Comparison of ENCODE assay signal across 18 mouse cellular contexts in the genomic region with DNA sequence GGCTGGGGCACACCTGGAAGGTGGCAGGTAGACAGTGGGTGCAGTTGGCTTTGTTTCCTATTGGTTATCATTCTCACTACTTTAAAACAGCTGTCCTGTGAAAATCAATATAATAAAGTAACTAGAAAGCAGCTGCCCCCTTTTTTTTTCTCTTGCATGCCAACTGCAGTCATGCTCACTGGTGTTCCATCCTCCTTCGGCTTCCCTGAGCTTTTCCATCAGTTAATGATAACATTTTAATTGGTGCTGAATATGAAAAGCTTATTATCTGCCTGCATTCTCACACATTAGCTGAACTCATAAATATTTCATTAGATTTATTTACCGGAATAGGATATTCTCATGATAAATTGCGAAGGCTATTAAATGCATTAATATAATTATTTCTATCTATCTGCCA. TPM values are rescaled to one million over a fixed set of nuclear protein-coding genes. Genes with fewer than 3 reads are reported as not detected.
DNase-seq lines count a peak whose midpoint lies in the region; ATAC-seq and TF ChIP-seq lines count a peak whose summit lies in the region.
"Had no signal": no experiment of that assay in that cellular context is flagged by ENCODE, and none has a peak within 500 bp of the region (broad histone marks: within the 10 kb centered on the region; RNA-seq: fewer than 3 reads in every experiment).

No protein-coding gene starts in this region.

- H3K9me3 ChIP-seq in forebrain, embryonic 13.5 days (replicated peaks), result no peaks in the 10 kb centered on the region
- no peaks in the 10 kb centered on the region for H3K9me3 ChIP-seq in forebrain, embryonic 11.5 days (ENCODE audit: control insufficient read depth, low read length)
- no peaks in the 10 kb centered on the region for H3K9me3 ChIP-seq in midbrain, embryonic 14.5 days (ENCODE audit: control insufficient read depth, low read length)
- H3K9me3 ChIP-seq in midbrain, embryonic 11.5 days (ENCODE audit: control insufficient read depth, low read length), result no peaks in the 10 kb centered on the region
- H3K9me3 ChIP-seq: embryonic facial prominence, embryonic 10.5 days; embryonic facial prominence, embryonic 12.5 days; forebrain, embryonic 15.5 days had no signal

- H3K27ac ChIP-seq in forebrain, embryonic 13.5 days, result no peak overlapping the region
- no peak overlapping the region for H3K27ac ChIP-seq in forebrain, embryonic 11.5 days (ENCODE audit: low read depth, low read length)
- no peak overlapping the region for H3K27ac ChIP-seq in midbrain, embryonic 14.5 days (replicated peaks; ENCODE audit: low read depth, low read length)
- no peak overlapping the region for H3K27ac ChIP-seq in midbrain, embryonic 11.5 days (ENCODE audit: low read depth, low read length)
- peak overlapping the region; percentile 29; the same call in 1 of the 2 replicates for H3K27ac ChIP-seq in bone marrow macrophage, adult 2 months (ENCODE audit: insufficient read depth, low read depth, low read length)
- H3K27ac ChIP-seq: embryonic facial prominence, embryonic 10.5 days; embryonic facial prominence, embryonic 12.5 days; forebrain, embryonic 15.5 days had no signal

- no peak overlapping the region for H3K4me2 ChIP-seq in forebrain, embryonic 13.5 days
- H3K4me2 ChIP-seq in forebrain, embryonic 11.5 days (ENCODE audit: low read depth, low read length, severe bottlenecking), result no peak overlapping the region
- H3K4me2 ChIP-seq in midbrain, embryonic 14.5 days (ENCODE audit: low read length), result no peak overlapping the region
- H3K4me2 ChIP-seq in midbrain, embryonic 11.5 days, result no peak overlapping the region
- H3K4me2 ChIP-seq: embryonic facial prominence, embryonic 12.5 days; forebrain, embryonic 15.5 days had no signal

- WGBS in forebrain, embryonic 13.5 days, result 69% methylated on average over 3 of the region's 3 CpGs
- WGBS in forebrain, embryonic 11.5 days, result 91% methylated on average over 3 of the region's 3 CpGs
- WGBS in midbrain, embryonic 14.5 days, result 50% methylated on average over 3 of the region's 3 CpGs
- 90% methylated on average over 3 of the region's 3 CpGs for whole genome bisulfite sequencing in midbrain, embryonic 11.5 days

- ATAC-seq in forebrain, embryonic 13.5 days, result 0 out of 2 replicates have a peak, but pooled peaks have one; percentile 41
- no peak for ATAC-seq in forebrain, embryonic 11.5 days (replicated peaks; ENCODE audit: low FRiP score)
- ATAC-seq in midbrain, embryonic 14.5 days (ENCODE audit: low FRiP score, low TSS enrichment), result no peak
- no peak for ATAC-seq in midbrain, embryonic 11.5 days (ENCODE audit: low FRiP score)
- ATAC-seq: forebrain, embryonic 15.5 days had no signal

- TF ChIP-seq POLR2A in bone marrow macrophage, adult 2 months (IDR thresholded peaks at IDR 0.05; ENCODE audit: borderline replicate concordance, low read depth, low read length), result no peak
- TF ChIP-seq POLR2A in brain, embryonic 14.5 days (IDR thresholded peaks at IDR 0.05; ENCODE audit: borderline replicate concordance, extremely low read depth, insufficient read depth, insufficient read length, poor library complexity, severe bottlenecking), result no peak

- H3K9ac ChIP-seq in forebrain, embryonic 13.5 days, result no peak overlapping the region
- no peak overlapping the region for H3K9ac ChIP-seq in forebrain, embryonic 11.5 days (ENCODE audit: low read length)
- no peak overlapping the region for H3K9ac ChIP-seq in midbrain, embryonic 14.5 days (replicated peaks; ENCODE audit: low read length)
- H3K9ac ChIP-seq in midbrain, embryonic 11.5 days (ENCODE audit: low read length), result no peak overlapping the region
- H3K9ac ChIP-seq: embryonic facial prominence, embryonic 12.5 days; forebrain, embryonic 15.5 days had no signal

- H3K4me1 ChIP-seq in forebrain, embryonic 13.5 days, result no peaks in the 10 kb centered on the region
- no peaks in the 10 kb centered on the region for H3K4me1 ChIP-seq in forebrain, embryonic 11.5 days (replicated peaks; ENCODE audit: control insufficient read depth, insufficient read depth, low read length)
- no peaks in the 10 kb centered on the region for H3K4me1 ChIP-seq in midbrain, embryonic 14.5 days (ENCODE audit: control insufficient read depth, insufficient read depth, low read length)
- H3K4me1 ChIP-seq in midbrain, embryonic 11.5 days (ENCODE audit: control insufficient read depth, insufficient read depth, low read length), result no peaks in the 10 kb centered on the region
- H3K4me1 ChIP-seq in bone marrow macrophage, adult 2 months (ENCODE audit: control insufficient read depth, insufficient read depth, low read length), result peaks cover 10% of the 10 kb centered on the region
- H3K4me1 ChIP-seq: forebrain, embryonic 15.5 days had no signal

- no peak overlapping the region for H3K4me3 ChIP-seq in forebrain, embryonic 13.5 days
- no peak overlapping the region for H3K4me3 ChIP-seq in forebrain, embryonic 11.5 days (ENCODE audit: low read depth, low read length)
- H3K4me3 ChIP-seq in midbrain, embryonic 14.5 days (replicated peaks; ENCODE audit: low read depth, low read length), result no peak overlapping the region
- no peak overlapping the region for H3K4me3 ChIP-seq in midbrain, embryonic 11.5 days (ENCODE audit: low read depth, low read length)
- H3K4me3 ChIP-seq in bone marrow macrophage, adult 2 months (ENCODE audit: insufficient read depth, low read length), result no peak overlapping the region
- H3K4me3 ChIP-seq: embryonic facial prominence, embryonic 10.5 days; embryonic facial prominence, embryonic 12.5 days; forebrain, embryonic 15.5 days had no signal

- TF ChIP-seq CTCF in bone marrow macrophage, adult 2 months (IDR thresholded peaks at IDR 0.05; ENCODE audit: low read depth, low read length), result no peak
- no peak for TF ChIP-seq CTCF in brain, embryonic 14.5 days (IDR thresholded peaks at IDR 0.05; ENCODE audit: borderline replicate concordance, extremely low read depth, insufficient read depth, insufficient read length)

- H3K36me3 ChIP-seq in forebrain, embryonic 13.5 days (ENCODE audit: poor library complexity, severe bottlenecking), result no peaks in the 10 kb centered on the region
- no peaks in the 10 kb centered on the region for H3K36me3 ChIP-seq in forebrain, embryonic 11.5 days (ENCODE audit: control insufficient read depth, insufficient read depth, low read length)
- H3K36me3 ChIP-seq in midbrain, embryonic 14.5 days (ENCODE audit: control insufficient read depth, insufficient read depth, low read length), result no peaks in the 10 kb centered on the region
- H3K36me3 ChIP-seq in midbrain, embryonic 11.5 days (ENCODE audit: control insufficient read depth, insufficient read depth, low read length), result no peaks in the 10 kb centered on the region
- H3K36me3 ChIP-seq: embryonic facial prominence, embryonic 10.5 days; embryonic facial prominence, embryonic 12.5 days; forebrain, embryonic 15.5 days had no signal

- no peaks in the 10 kb centered on the region for H3K27me3 ChIP-seq in forebrain, embryonic 13.5 days
- H3K27me3 ChIP-seq in forebrain, embryonic 11.5 days (ENCODE audit: control insufficient read depth, insufficient read depth, low read length), result no peaks in the 10 kb centered on the region
- H3K27me3 ChIP-seq in midbrain, embryonic 14.5 days (ENCODE audit: control insufficient read depth, insufficient read depth, low read length), result no peaks in the 10 kb centered on the region
- no peaks in the 10 kb centered on the region for H3K27me3 ChIP-seq in midbrain, embryonic 11.5 days (ENCODE audit: control insufficient read depth, insufficient read depth, low read length)
- H3K27me3 ChIP-seq: embryonic facial prominence, embryonic 12.5 days; forebrain, embryonic 15.5 days had no signal

- DNase-seq in forebrain, embryonic 11.5 days (ENCODE audit: low spot score), result no peak
- peak; percentile 31 for DNase-seq in midbrain, embryonic 14.5 days
- no peak for DNase-seq in midbrain, embryonic 11.5 days (ENCODE audit: low spot score, missing footprints)
- peak; percentile 64 for DNase-seq in brain, embryonic 14.5 days (ENCODE audit: low read depth)
- DNase-seq in cerebellum, postnatal 25 days, result no peak
- DNase-seq: adrenal gland, adult 2 months; adrenal gland, postnatal 10 days; adrenal gland, postnatal 25 days; cerebellum, adult 11 months; cerebellum, adult 18-20 months; cerebellum, adult 8-10 months; cerebellum, adult 9-11 months; cerebellum, postnatal 14 days had no signal

RNA-seq across cellular contexts. Expression of gene Plscr4, which starts 33.1 kb away (rescaled TPM):
- 1.2 and 1.3 TPM in 2 replicates for polyA plus RNA-seq in forebrain, embryonic 13.5 days (2015; fragmentation: Nextera tagmentation; extraction: Ambion mirVana)
- polyA plus RNA-seq in forebrain, embryonic 11.5 days (2014; fragmentation: Nextera tagmentation; extraction: Ambion mirVana), result 2.0 and 2.2 TPM in 2 replicates
- polyA plus RNA-seq in midbrain, embryonic 14.5 days (2014; fragmentation: Nextera tagmentation; extraction: Ambion mirVana), result 0.55 and 1.2 TPM in 2 replicates
- polyA plus RNA-seq in midbrain, embryonic 11.5 days (2014; fragmentation: Nextera tagmentation; extraction: Ambion mirVana), result 1.1 and 1.2 TPM in 2 replicates
- polyA plus RNA-seq in bone marrow macrophage, adult 2 months (2012; ENCODE audit: insufficient read depth, insufficient read length, missing spikeins), result 10.8 and 13.3 TPM in 2 replicates
- polyA plus RNA-seq in brain, embryonic 14.5 days (2012; rRNA removed), result 0.91 and 1.3 TPM in 2 replicates

RNA-seq across cellular contexts. Expression of gene Plod2, which starts 51.7 kb away (rescaled TPM):
- 9.7 and 12.1 TPM in 2 replicates for polyA plus RNA-seq in forebrain, embryonic 13.5 days (2015; fragmentation: Nextera tagmentation; extraction: Ambion mirVana)
- polyA plus RNA-seq in forebrain, embryonic 11.5 days (2014; fragmentation: Nextera tagmentation; extraction: Ambion mirVana), result 26.2 and 30.5 TPM in 2 replicates
- 7.9 and 13.1 TPM in 2 replicates for polyA plus RNA-seq in midbrain, embryonic 14.5 days (2014; fragmentation: Nextera tagmentation; extraction: Ambion mirVana)
- polyA plus RNA-seq in midbrain, embryonic 11.5 days (2014; fragmentation: Nextera tagmentation; extraction: Ambion mirVana), result 25.2 and 26.6 TPM in 2 replicates
- 0.59 and 0.76 TPM in 2 replicates for polyA plus RNA-seq in bone marrow macrophage, adult 2 months (2012; ENCODE audit: insufficient read depth, insufficient read length, missing spikeins)
- polyA plus RNA-seq in brain, embryonic 14.5 days (2012; rRNA removed), result 18.3 and 19.4 TPM in 2 replicates

Comparison
In these comparisons a context has a peak if more than half of its experiments do, and no peak if none do; other contexts are left out.
1. DNase-seq: peak in midbrain, embryonic 14.5 days (single experiment) and brain, embryonic 14.5 days (single experiment); none in forebrain, embryonic 11.5 days (single experiment), midbrain, embryonic 11.5 days (single experiment) and cerebellum, postnatal 25 days (0 of 2).